Mouse (Mus musculus): Measurements from ENCODE around the gene Gm38431. TPM values are rescaled to one million over a fixed set of nuclear protein-coding genes. Genes with fewer than 3 reads are reported as not detected.

Gm38431 gene
- polyA plus RNA-seq, 1 experiment from 2014 or later = 1.2 TPM

DNA sequence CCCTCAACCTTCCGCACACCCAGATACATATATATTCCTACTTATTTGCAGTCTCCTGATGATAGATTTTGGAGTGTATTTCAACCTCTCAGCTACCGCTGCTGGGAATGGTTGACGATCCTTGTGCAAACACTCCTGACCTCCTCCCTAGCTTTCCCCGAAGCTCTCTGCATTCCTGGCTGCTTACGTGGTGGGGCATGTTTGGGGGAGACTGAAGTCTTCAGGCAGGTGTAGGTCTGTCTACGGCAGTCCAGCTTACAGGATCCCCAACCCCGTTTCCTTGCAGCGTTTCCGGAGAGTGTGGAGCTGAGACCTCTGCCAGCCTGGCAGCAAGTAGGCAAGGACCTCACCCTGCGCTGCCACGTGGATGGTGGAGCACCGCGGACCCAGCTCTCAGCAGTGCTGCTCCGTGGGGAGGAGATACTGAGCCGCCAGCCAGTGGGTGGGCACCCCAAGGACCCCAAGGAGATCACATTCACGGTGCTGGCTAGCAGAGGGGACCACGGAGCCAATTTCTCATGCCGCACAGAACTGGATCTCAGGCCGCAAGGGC, 66.5 kb downstream of the Gm38431 start:
- Histone ChIP-seq H3K36me3 (ENCODE audit: control insufficient read depth, insufficient read depth, low read length) (no peaks in the 10 kb centered on the region), H3K27ac (replicated peaks; ENCODE audit: low read depth, low read length) (no peak overlapping the region), H3K4me3 (ENCODE audit: low read depth, low read length) (no peak overlapping the region), H3K4me2 (ENCODE audit: low read depth, low read length) (no peak overlapping the region), H3K9me3 (ENCODE audit: control insufficient read depth, low read length) (no peaks in the 10 kb centered on the region), H3K27me3 (replicated peaks; ENCODE audit: control insufficient read depth, insufficient read depth, low read length) (peaks cover 25% of the 10 kb centered on the region), H3K9ac (ENCODE audit: low read depth, low read length) (0 out of 2 replicates have a peak overlapping the region, but pooled peaks have one; percentile 40), H3K4me1 (ENCODE audit: control insufficient read depth, insufficient read depth, low read length) (peaks cover 12% of the 10 kb centered on the region; the same call in 1 of the 2 replicates)
- WGBS = 65% methylated on average over 19 of the region's 19 CpGs
- no peak for ATAC-seq (ENCODE audit: low read depth)
- no peak for DNase-seq (ENCODE audit: low spot score)

DNA sequence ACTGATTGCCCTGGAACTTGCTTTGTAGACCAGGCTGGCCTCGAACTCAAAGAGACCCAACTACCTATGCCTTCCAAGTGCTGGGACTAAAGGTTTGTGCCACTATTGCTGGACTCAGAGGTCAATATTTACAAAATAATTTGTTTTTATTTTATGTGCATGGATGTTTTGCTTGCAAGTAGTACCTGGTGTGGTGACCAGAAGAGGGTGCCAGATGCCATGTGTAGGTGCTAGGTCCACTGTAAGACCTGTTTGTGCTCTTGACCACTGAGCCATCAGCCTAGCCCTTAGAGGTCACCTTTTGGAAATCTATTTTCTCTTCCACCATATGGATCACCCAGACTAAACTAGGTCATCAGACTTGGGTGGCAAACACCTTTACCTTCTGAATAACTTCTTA, 69.1 kb downstream of the Gm38431 start:
- Histone ChIP-seq H3K4me3 (ENCODE audit: low read depth, low read length) (no peak overlapping the region), H3K9ac (ENCODE audit: low read depth, low read length) (no peak overlapping the region), H3K27ac (replicated peaks; ENCODE audit: low read depth, low read length) (no peak overlapping the region), H3K4me2 (ENCODE audit: low read depth, low read length) (no peak overlapping the region), H3K36me3 (ENCODE audit: control insufficient read depth, insufficient read depth, low read length) (no peaks in the 10 kb centered on the region), H3K9me3 (ENCODE audit: control insufficient read depth, low read length) (no peaks in the 10 kb centered on the region), H3K27me3 (replicated peaks; ENCODE audit: control insufficient read depth, insufficient read depth, low read length) (peaks cover 2% of the 10 kb centered on the region; the same call in 1 of the 2 replicates), H3K4me1 (ENCODE audit: control insufficient read depth, insufficient read depth, low read length) (no peaks in the 10 kb centered on the region)
- DNase-seq (ENCODE audit: low spot score) (no peak), ATAC-seq (ENCODE audit: low read depth) (no peak)
- 77% methylated on average over 1 of the region's 1 CpGs for WGBS

GRCm38 (mm10) chr9:21022288-21022687, 69.5 kb downstream of the Gm38431 start:
- no peaks in the 10 kb centered on the region for H3K36me3 ChIP-seq (ENCODE audit: control insufficient read depth, insufficient read depth, low read length)
- H3K27ac ChIP-seq (replicated peaks; ENCODE audit: low read depth, low read length) = no peak overlapping the region
- H3K4me1 ChIP-seq (ENCODE audit: control insufficient read depth, insufficient read depth, low read length) = no peaks in the 10 kb centered on the region
- 48% methylated on average over 6 of the region's 6 CpGs for WGBS
- H3K27me3 ChIP-seq (replicated peaks; ENCODE audit: control insufficient read depth, insufficient read depth, low read length) = peaks cover 4% of the 10 kb centered on the region
- no peak overlapping the region for H3K9ac ChIP-seq (ENCODE audit: low read depth, low read length)
- no peaks in the 10 kb centered on the region for H3K9me3 ChIP-seq (ENCODE audit: control insufficient read depth, low read length)
- ATAC-seq (ENCODE audit: low read depth) = peak; percentile 60; the same call in 1 of the 2 replicates
- H3K4me3 ChIP-seq (ENCODE audit: low read depth, low read length) = no peak overlapping the region
- no peak overlapping the region for H3K4me2 ChIP-seq (ENCODE audit: low read depth, low read length)
- peak; percentile 55 for DNase-seq (ENCODE audit: low spot score)

GRCm38 (mm10) chr9:21021363-21021762, 70.4 kb downstream of the Gm38431 start:
- Histone ChIP-seq H3K9me3 (ENCODE audit: control insufficient read depth, low read length) (no peaks in the 10 kb centered on the region), H3K4me2 (ENCODE audit: low read depth, low read length) (no peak overlapping the region), H3K9ac (ENCODE audit: low read depth, low read length) (no peak overlapping the region), H3K4me3 (ENCODE audit: low read depth, low read length) (no peak overlapping the region), H3K36me3 (ENCODE audit: control insufficient read depth, insufficient read depth, low read length) (no peaks in the 10 kb centered on the region), H3K27me3 (replicated peaks; ENCODE audit: control insufficient read depth, insufficient read depth, low read length) (peaks cover 13% of the 10 kb centered on the region), H3K27ac (replicated peaks; ENCODE audit: low read depth, low read length) (no peak overlapping the region), H3K4me1 (ENCODE audit: control insufficient read depth, insufficient read depth, low read length) (no peaks in the 10 kb centered on the region)
- DNase-seq (ENCODE audit: low spot score) (no peak), ATAC-seq (ENCODE audit: low read depth) (no peak)
- 82% methylated on average over 3 of the region's 3 CpGs for WGBS

- no peak overlapping the region for H3K4me3 ChIP-seq (ENCODE audit: low read depth, low read length)
- no peaks in the 10 kb centered on the region for H3K9me3 ChIP-seq (ENCODE audit: control insufficient read depth, low read length)
- no peak overlapping the region for H3K9ac ChIP-seq (ENCODE audit: low read depth, low read length)
- no peak overlapping the region for H3K4me2 ChIP-seq (ENCODE audit: low read depth, low read length)
- no peaks in the 10 kb centered on the region for H3K4me1 ChIP-seq (ENCODE audit: control insufficient read depth, insufficient read depth, low read length)
- ATAC-seq (ENCODE audit: low read depth) (no peak), DNase-seq (ENCODE audit: low spot score) (no peak)
- H3K27me3 ChIP-seq (replicated peaks; ENCODE audit: control insufficient read depth, insufficient read depth, low read length) = peaks cover 33% of the 10 kb centered on the region
- WGBS = 68% methylated on average over 2 of the region's 2 CpGs
- H3K27ac ChIP-seq (replicated peaks; ENCODE audit: low read depth, low read length) = no peak overlapping the region
- no peaks in the 10 kb centered on the region for H3K36me3 ChIP-seq (ENCODE audit: control insufficient read depth, insufficient read depth, low read length)
Measured at GRCm38 (mm10) chr9:21018600-21018999, 73.2 kb downstream of the Gm38431 start.

MicroRNAs within 50 kb of the gene (microRNA counts, 519-probe panel; counts per million panel counts)
- 2,781 counts per million, percentile 61 among the panel's probes with 10 or more counts for microRNA mmu-miR-1900

Small RNA genes lying within 50 kb of the gene (microRNA-seq; reads per million reads assigned to microRNA genes)
- gene Mir1900 (ENCODE audit: borderline number of aligned reads) (not detected), gene Mir7082 (ENCODE audit: borderline number of aligned reads) (not detected)

Other genes starting within 250 kb of the Gm38431 start
- gene A230050P20Rik, start 223.4 kb downstream of the Gm38431 start, polyA plus RNA-seq (2014; fragmentation: Nextera tagmentation; extraction: Ambion mirVana) = 4.8 and 6.3 TPM in 2 replicates
- gene Angptl6, start 212.3 kb downstream of the Gm38431 start, polyA plus RNA-seq (2014; fragmentation: Nextera tagmentation; extraction: Ambion mirVana) = 3.4 and 4.2 TPM in 2 replicates
- 65.7 and 76.3 TPM in 2 replicates for gene Ppan, start 203.8 kb downstream of the Gm38431 start, polyA plus RNA-seq (2014; fragmentation: Nextera tagmentation; extraction: Ambion mirVana)
- 245 and 273 TPM in 2 replicates for gene Eif3g, start 193.4 kb downstream of the Gm38431 start, polyA plus RNA-seq (2014; fragmentation: Nextera tagmentation; extraction: Ambion mirVana)
- 46.8 and 56.5 TPM in 2 replicates for gene Dnmt1, start 132.1 kb downstream of the Gm38431 start, polyA plus RNA-seq (2014; fragmentation: Nextera tagmentation; extraction: Ambion mirVana)
- 54.5 and 59.6 TPM in 2 replicates for gene S1pr2, start 115.2 kb downstream of the Gm38431 start, polyA plus RNA-seq (2014; fragmentation: Nextera tagmentation; extraction: Ambion mirVana)
- 110 and 119 TPM in 2 replicates for gene Mrpl4, start 89.3 kb downstream of the Gm38431 start, polyA plus RNA-seq (2014; fragmentation: Nextera tagmentation; extraction: Ambion mirVana)
- gene Icam1, start 76.0 kb downstream of the Gm38431 start, polyA plus RNA-seq (2014; fragmentation: Nextera tagmentation; extraction: Ambion mirVana) = 18.6 and 20.0 TPM in 2 replicates
- gene Icam4, start 62.6 kb downstream of the Gm38431 start, polyA plus RNA-seq (2014; fragmentation: Nextera tagmentation; extraction: Ambion mirVana) = 0.65 and 0.69 TPM in 2 replicates
- 0.19 TPM in 1 of 2 replicates, not detected in the other for gene Icam5, start 59.9 kb downstream of the Gm38431 start, polyA plus RNA-seq (2014; fragmentation: Nextera tagmentation; extraction: Ambion mirVana)
- gene Zglp1, start 24.9 kb downstream of the Gm38431 start, polyA plus RNA-seq (2014; fragmentation: Nextera tagmentation; extraction: Ambion mirVana) = 0.87 and 1.2 TPM in 2 replicates
- 0.24 TPM in 1 of 2 replicates, not detected in the other for gene Gm49373, start 18.9 kb downstream of the Gm38431 start, polyA plus RNA-seq (2014; fragmentation: Nextera tagmentation; extraction: Ambion mirVana)
- 60.8 and 62.7 TPM in 2 replicates for gene Fdx1l, start 18.4 kb downstream of the Gm38431 start, polyA plus RNA-seq (2014; fragmentation: Nextera tagmentation; extraction: Ambion mirVana)
- gene Raver1, start within 50 bp of the Gm38431 start, polyA plus RNA-seq (2014; fragmentation: Nextera tagmentation; extraction: Ambion mirVana) = 64.2 and 71.4 TPM in 2 replicates
- 9.8 and 11.6 TPM in 2 replicates for gene Tyk2, start 39.2 kb upstream of the Gm38431 start, polyA plus RNA-seq (2014; fragmentation: Nextera tagmentation; extraction: Ambion mirVana)
- gene Cdc37, start 58.0 kb upstream of the Gm38431 start, polyA plus RNA-seq (2014; fragmentation: Nextera tagmentation; extraction: Ambion mirVana) = 259 and 298 TPM in 2 replicates
- 6.2 and 6.9 TPM in 2 replicates for gene Pde4a, start 73.7 kb upstream of the Gm38431 start, polyA plus RNA-seq (2014; fragmentation: Nextera tagmentation; extraction: Ambion mirVana)
- gene Keap1, start 147.4 kb upstream of the Gm38431 start, polyA plus RNA-seq (2014; fragmentation: Nextera tagmentation; extraction: Ambion mirVana) = 43.0 and 49.6 TPM in 2 replicates
- gene S1pr5, start 156.4 kb upstream of the Gm38431 start, polyA plus RNA-seq (2014; fragmentation: Nextera tagmentation; extraction: Ambion mirVana) = 0.96 and 1.3 TPM in 2 replicates
- 26.3 and 35.5 TPM in 2 replicates for gene Atg4d, start 173.3 kb upstream of the Gm38431 start, polyA plus RNA-seq (2014; fragmentation: Nextera tagmentation; extraction: Ambion mirVana)
- gene Kri1, start 196.0 kb upstream of the Gm38431 start, polyA plus RNA-seq (2014; fragmentation: Nextera tagmentation; extraction: Ambion mirVana) = 11.0 and 14.4 TPM in 2 replicates
- 57.2 and 57.7 TPM in 2 replicates for gene Cdkn2d, start 199.4 kb upstream of the Gm38431 start, polyA plus RNA-seq (2014; fragmentation: Nextera tagmentation; extraction: Ambion mirVana)
- 20.8 and 22.7 TPM in 2 replicates for gene Ap1m2, start 220.3 kb upstream of the Gm38431 start, polyA plus RNA-seq (2014; fragmentation: Nextera tagmentation; extraction: Ambion mirVana)
- 111 and 132 TPM in 2 replicates for gene Slc44a2, start 228.7 kb upstream of the Gm38431 start, polyA plus RNA-seq (2014; fragmentation: Nextera tagmentation; extraction: Ambion mirVana)